Mouse (Mus musculus): ENCODE results near the gene Il15. TPM values are rescaled to one million over a fixed set of nuclear protein-coding genes. Genes with fewer than 3 reads are reported as not detected.

The Il15 gene
- polyA plus RNA-seq (2012): not detected in 2 replicates

DNA sequence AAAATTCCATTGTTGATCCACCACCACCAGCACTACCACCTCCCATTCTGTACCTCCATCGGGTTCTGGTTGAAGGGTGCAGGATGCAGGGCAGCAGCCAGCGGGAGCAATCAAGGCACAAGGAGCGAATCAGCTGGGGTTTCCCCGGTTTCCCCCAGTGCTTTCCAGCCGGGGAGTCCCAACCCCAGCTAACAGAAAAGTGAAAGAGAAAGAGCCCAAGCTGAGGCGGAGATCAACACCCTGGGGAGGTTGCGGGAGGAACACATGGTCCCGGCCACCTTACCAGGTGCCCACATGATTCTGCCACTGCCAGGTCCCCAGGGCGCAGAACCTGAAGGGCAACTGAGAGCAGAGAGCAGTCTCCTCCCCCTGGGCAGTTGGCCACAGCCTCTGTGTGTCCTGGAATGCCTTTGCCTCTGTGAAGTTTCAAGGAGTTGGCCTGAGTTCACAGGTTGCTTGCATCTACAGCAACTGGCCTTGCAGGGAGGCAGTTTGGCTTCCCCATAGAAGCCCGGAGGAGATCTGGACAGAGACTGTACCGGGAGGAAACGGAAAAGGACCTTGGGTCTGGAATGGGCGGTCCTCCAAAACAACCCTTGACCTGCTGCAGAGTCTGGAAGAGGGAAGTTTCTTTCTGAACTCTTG, at the start of gene Il15:
Gene Il15, minus strand, starts transcription at position 537 of the 645 bp plus-strand sequence.
- no peak for TF ChIP-seq GATA1 (IDR thresholded peaks at IDR 0.05; ENCODE audit: low read length)

DNA sequence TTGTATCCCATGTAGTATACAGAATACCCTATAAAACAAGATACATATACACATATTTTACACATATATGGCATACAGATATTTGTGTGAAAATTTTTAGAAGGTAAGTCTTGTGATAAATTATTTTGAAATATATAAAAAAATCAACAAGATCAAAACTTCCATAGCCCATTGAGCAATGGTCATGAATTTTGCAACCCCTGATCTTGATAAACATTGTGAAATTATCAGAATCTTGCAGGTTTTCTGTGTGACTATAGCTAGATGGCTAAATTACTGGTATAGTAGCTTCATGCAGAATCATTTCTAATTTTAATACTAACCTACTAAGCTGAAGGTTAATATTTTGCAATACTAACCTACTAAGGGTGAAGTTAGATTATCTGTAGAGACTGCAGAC, 41.9 kb upstream of the Il15 start:
- TF ChIP-seq GATA1 (IDR thresholded peaks at IDR 0.05; ENCODE audit: low read length): no peak

DNA sequence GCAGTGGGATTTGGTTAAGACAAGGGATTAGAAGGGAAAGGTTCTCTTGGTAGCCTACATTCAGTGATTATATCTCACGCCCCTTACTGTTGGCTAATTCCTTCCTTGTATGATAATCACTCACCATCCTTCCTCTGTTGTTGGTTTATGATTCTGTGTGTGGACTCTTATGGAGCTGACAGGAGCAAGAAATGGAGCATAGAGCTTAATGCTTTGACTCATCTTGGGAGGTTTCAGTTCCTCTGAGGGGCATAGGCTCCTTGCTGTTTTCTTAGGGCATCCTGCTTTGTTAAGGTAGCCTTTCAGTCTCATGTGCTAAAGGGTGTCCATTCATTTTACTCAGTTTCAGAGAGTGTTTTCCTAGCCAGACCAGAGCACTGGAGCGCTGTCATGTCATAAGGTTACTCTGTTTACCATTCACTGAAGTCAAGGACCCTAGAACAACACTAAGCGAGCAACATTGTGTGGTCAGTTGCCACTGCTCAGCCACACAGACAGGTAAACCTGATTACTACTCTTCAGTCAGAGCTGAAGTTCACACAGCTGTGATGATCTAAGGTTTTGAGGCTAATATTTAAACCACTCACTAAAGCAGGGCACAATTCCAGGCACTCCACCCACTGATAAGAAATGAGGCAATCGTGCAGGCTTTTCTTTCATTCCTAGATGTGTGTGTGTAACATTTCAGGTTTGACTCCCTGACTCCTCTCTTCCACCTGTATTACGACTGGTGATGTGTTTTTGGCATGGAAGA, 13.7 kb upstream of the Il15 start:
- no peak for TF ChIP-seq GATA1 (IDR thresholded peaks at IDR 0.05; ENCODE audit: low read length)

DNA sequence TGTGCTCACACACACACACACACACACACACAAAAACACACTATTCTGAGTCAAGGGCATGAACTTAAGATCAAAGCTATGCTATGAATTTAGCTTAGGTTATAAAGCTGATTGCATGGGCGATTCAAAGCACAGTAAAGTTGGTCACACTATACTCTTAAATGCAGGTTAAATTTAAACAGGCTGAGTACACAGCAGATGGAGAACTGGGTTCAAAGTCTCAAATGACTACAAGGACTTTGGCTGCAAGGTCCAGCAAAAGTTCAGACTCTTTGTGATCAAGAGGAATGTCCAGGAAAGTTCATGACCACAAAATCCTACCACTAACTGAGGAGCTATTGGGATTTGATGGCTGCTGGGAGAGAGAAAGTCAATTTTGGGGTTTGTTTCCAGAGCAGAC, 12.5 kb upstream of the Il15 start:
- TF ChIP-seq GATA1 (IDR thresholded peaks at IDR 0.05; ENCODE audit: low read length): no peak

DNA sequence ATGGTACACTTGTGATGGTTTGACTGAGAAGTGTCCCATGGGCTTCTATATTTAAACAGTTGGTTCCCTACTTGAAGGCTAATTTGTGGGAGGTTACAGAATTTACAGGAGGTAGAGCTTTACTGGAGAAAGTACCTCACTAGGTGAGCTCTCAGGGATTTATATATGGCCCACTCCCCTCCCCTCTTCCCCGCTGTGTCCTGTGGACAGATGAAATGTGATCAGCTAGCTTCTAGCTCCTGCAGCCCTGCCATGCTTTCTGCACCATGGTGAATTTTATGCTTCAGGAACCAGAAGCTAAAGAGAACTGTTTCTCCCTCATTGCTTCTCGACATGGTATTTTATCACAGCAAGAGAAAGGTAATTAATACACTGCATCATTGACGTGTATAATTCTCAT, 7.1 kb upstream of the Il15 start:
- TF ChIP-seq GATA1 (IDR thresholded peaks at IDR 0.05; ENCODE audit: low read length): no peak

DNA sequence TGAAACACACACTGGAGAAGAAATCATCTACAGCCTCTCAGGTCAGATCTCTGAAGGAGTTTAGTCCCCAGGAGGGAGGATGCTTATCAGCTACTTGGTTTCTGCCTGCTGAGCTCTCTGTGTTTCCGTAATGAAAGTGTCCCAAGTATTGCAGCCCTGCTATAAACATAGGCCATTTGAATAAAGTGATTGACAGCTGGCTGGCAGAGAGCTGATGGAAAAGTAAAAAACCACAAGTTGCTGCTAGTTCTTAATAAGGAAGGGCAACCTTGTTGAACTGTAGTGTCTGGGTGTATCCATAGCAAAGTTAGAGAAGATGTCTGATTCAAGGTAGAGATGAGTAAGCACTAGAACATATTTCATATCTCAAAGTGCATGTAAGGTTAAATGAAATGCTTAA, 4.0 kb upstream of the Il15 start:
- TF ChIP-seq GATA1 (IDR thresholded peaks at IDR 0.05; ENCODE audit: low read length): no peak

DNA sequence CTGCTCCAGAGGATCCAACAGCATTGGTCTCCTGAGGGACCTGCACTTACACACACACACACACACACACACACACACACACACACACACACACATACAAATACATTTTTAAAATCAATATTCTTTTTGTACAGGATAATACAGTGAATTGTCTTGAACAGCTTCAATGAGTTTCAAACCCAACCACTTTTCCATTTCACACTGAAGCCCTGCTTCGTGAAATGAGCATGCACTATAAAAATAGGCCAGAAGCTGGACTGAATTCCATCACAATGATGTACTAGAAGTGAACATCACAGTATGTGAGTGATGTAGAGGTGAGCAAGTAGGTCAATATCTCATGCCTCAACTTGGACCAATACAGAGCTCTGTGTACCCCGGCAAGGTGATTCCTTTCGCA, 1.0 kb upstream of the Il15 start:
- TF ChIP-seq GATA1 (IDR thresholded peaks at IDR 0.05; ENCODE audit: low read length): no peak

DNA sequence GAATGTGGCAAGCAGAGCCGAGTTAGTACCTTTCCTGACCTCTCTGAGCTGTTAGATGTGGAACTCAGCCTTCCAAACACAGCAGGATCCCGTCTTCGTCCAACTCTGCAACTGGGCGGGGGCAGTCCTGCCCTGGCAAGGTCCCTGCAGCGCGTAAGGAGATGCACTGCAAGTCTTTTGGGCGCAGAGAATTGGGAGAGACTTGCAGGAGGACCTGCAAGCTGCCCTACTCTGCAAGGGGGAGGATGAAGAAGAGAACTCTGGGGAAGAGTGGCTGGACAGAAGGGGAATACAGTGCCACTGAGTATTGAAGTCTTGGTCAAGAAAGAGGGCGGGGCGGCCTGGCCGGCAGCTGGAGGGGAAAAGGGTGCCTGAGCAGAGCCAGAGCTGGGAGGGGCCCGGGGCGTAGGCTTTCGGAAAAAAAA, 749 bp downstream of the Il15 start:
- no peak for TF ChIP-seq GATA1 (IDR thresholded peaks at IDR 0.05; ENCODE audit: low read length)

DNA sequence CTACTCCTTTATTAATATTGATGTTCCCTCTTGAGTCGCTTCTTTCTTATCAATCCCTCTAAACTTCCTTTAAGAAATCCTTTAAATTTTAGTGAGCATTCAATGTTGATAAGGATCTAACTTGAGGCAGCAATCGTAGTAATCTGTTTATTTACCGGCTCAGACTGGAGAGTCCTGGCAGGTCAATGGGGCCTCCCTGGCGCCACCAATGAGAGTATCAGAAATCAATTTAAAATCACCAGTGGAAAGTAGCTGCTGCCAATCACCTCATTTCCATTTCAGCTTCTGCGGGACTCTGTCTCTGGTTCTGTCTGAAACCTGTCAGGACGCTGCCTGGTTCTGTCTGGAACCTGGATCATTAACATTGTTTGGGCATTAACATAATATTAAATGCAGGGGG, 1.5 kb downstream of the Il15 start:
- no peak for TF ChIP-seq GATA1 (IDR thresholded peaks at IDR 0.05; ENCODE audit: low read length)

DNA sequence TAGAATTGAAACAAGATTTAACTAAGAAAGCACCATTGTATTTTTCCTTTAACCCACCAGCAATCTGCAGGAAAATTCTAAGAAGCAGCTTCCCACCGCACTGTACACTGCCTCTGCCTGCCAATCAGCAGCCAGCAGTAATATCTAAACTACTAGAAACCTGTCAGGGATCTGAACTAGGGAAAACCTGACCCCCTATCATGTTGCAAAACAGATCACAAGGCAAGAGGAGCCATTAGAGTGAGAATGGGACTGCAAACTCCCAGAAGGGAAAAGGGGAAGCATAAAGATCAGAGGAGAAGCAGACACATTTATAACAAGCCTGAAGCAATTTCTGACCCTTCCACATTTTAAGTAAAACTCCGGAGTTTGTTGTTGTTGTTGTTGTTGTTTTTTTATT, 2.0 kb downstream of the Il15 start:
- TF ChIP-seq GATA1 (IDR thresholded peaks at IDR 0.05; ENCODE audit: low read length): no peak

DNA sequence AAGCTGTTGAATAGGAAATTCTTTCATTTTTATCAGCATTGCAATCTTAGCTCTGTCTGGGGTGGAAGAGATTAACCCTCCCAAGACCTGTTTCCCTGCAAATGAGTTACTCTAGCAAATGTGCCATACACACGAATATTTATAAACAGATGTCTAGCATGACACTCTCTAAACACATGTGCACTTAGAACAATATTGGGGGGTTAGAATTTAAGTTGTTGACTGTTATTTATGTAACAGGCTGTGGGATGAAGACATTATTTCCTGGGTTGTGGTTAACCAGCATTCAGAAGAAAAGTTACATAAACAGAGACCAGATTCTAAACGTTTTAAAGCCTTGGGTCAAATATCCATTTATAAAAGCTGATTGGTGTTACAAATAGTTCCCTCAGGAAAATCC, 2.6 kb downstream of the Il15 start:
- no peak for TF ChIP-seq GATA1 (IDR thresholded peaks at IDR 0.05; ENCODE audit: low read length)

DNA sequence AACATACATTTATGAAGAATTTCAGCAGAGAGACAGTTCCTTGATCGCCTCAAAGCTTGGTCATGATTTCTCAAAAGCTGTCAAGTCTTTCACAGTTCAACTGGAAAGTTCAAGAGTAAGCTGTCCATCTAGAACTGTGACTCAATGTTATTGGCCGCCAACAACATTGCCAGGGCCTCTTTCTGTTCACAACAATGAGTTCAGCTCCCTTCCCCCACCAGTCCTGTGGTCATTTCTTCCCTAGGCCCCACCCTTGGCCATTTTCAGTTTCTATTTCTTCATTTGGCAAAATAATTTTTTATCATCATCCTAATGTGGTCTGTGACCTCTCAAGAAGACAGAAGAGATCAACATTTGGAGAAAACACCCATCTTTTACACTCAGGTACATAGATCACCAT, 4.5 kb downstream of the Il15 start:
- no peak for TF ChIP-seq GATA1 (IDR thresholded peaks at IDR 0.05; ENCODE audit: low read length)

DNA sequence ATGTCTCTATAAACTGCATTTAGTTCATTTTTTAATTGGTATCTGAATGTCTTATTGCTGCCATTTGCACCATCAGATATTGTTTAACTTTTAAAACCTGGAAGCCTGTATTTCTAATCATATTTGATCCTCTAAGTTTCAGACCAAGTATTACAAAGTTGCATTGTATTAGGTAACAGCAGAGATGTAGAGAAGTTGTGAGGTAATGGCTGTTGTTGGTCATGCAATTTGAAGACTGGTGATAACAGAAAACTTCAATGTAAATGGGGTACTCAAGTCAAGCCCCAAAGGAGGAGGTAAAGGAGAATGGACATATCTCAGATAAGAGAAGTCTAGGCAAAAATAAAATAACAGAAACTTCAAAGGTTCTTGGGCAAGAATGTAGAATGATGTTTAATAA, 11.8 kb downstream of the Il15 start:
- TF ChIP-seq GATA1 (IDR thresholded peaks at IDR 0.05; ENCODE audit: low read length): no peak

DNA sequence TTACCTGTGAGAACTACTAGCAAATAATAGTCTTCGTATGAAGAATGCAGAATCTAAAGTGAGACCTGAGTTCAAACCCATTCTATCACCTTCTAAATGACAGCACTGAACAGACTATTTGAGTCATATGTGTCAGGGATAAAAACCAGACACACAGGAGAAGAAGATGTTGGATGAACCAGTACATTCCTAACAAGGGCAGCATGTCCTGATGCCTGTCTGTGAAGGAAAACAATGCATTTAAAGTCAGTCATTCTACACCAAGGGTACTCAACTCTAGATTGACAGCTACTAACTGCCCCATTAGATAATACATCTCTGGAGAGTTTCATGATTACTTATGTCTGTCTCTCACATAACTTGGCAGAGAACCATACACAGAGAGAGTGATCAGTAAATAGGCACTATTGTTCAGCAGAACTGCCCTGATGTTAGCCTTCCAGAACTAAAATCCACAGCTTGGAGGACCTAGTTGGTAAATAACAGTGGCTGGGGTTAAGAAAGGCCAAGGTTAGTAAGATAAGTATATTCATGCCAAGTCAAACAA, 14.6 kb downstream of the Il15 start:
- TF ChIP-seq GATA1 (IDR thresholded peaks at IDR 0.05; ENCODE audit: low read length): no peak

DNA sequence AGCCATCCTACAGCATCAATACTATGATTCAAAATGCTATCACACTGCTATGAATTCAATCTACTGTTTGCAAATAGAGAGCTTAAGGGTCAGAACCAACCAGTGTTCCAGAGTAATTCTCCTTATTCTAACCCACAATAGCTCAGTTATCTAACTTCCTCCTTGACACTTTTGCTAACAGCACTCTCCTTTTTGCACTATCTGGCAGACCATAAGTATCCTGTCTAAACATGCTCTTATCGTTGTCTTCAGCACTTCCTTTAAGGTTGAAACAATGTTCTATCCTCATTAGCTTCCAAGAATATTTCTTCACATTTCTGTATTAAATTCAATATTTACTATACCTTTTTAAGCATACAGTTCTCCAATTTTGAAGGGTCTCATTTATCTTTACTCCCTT, 15.4 kb downstream of the Il15 start:
- TF ChIP-seq GATA1 (IDR thresholded peaks at IDR 0.05; ENCODE audit: low read length): peak; percentile 96

DNA sequence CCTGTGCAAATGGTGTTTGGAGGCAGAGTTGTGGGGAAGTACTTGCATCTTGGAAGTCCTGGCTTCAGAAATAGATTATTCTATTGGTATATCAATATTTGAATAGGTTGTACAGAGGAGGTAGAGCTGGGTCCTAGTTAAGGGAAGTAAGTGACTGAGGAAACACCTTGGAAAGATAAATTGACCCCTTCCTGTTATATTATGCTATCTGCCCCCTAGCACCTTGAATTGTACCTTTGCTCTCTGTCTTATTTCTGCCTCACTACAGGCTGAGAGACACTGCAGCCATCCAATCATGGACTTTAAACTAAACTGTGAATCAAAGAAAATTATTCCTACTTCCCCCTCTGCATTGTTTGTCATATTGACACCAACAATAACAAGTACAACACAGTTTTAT, 17.2 kb downstream of the Il15 start:
- no peak for TF ChIP-seq GATA1 (IDR thresholded peaks at IDR 0.05; ENCODE audit: low read length)

Data from G1E-ER4 (cell line).